Mouse (Mus musculus) brain, embryonic 18.5 days (tissue): ENCODE results near the gene Itgbl1.
"Not testable (repeated sequence)": the region's sequence is repeated elsewhere in the genome, so short reads cannot be mapped to it uniquely, and the experiment has no call there.

ENCODE experiments used
- DNase-seq: peaks from one replicate; pipeline ENCODE4 v3.0.0-alpha.2; 2012; ENCODE audit warnings: low read depth, low spot score

Gene Itgbl1

DNA sequence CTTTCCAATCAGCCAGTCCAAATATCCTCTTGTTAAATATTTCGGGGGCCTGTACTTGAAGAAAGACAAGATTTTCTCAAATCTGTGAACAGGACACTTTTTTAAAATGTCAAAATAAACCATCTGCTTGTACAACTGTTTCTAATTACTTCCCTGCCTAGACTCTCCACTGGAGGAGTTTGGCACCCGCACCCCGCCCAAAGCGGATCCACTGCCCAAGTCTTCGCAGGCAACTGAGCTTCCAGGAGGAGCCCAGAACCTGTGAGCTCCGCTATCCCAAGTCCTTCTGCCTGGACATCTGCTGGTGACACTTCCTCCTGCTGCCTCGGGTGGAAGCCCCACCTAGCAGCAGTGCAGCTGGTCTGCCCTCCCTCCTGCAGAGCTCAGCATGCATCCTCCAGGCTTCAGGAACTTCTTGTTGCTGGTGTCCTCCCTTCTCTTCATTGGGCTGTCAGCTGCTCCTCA is at the start of gene Itgbl1:
Gene Itgbl1, plus strand, starts transcription at position 51 of the 465 bp plus-strand sequence.
- DNase-seq, result peak; percentile 32

DNA sequence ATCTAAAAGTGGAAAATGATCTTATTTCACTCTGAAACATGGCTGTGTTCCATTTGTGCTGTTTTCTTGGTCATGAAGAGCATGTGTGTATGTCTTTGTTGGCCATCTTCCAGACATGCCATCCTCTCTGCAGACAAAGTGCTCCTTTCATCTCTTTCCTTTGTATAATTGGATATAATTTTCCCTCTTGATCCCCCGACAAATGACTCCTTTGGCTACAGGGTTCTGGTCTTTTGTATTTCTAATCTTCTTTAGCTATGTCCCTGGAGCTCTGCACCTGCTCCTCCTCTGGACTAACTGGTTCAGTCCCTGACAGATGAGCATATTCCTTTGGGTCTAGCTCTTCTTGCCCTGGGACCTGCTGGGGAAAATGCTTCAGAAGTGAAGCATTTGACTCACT is 36.8 kb upstream of the Itgbl1 start:
- DNase-seq, result no peak

DNA sequence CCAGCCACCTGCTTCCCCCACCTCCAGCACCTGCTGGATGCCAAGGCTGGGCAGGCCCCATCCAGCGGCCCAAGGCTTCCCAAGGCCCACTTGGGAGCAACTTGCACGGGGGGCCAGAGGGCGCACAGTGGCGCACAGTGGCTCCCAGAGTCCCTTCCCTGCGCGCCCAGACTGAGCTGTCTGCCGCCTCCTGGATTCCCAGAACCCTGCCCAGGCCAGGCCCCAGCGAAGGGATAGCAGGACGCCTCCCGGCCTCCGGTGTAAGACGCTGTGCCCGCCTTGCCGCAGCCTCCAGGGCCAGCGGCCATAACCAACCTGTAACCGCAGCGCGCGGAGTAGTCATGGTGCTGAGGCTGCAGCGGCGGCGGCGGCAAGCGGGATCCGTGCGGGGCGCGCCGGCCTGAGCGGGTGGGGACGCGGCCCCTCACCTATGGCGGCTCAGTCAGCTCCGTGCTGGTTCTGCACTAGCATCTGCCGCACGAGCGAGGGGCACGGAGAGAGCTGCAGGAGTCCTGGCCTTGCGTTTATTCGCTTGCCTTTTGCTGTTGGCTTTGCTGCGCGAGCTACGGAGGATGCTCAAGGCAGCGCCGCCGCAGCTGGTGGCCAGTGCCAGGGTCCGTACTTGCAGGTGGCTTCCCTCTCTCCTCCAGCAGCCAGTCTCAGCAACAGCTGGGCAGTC is 33.1 kb upstream of the Itgbl1 start, which contains the start of gene Nalcn:
Gene Nalcn, minus strand, starts transcription at position 644 of the 679 bp plus-strand sequence.
- DNase-seq, result peak; percentile 28

DNA sequence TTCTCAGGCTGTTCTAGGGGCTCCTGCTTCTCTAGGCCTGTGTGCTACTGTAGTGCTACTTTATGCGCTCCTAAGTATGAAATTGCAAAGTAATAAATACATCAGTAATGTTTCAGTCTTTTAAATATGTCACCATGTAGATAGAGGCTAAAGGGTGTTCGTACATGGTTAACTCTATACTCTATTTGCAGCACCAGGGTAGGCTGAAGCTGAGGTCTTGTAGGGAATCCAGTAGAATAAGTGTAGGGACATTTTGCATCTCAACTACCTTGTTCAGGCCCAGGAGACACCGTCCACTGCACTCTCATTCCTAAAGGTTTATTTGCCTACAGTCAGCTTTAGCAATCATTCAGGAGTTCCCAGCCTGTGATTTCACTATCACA is 32.6 kb upstream of the Itgbl1 start:
- no peak for DNase-seq

DNA sequence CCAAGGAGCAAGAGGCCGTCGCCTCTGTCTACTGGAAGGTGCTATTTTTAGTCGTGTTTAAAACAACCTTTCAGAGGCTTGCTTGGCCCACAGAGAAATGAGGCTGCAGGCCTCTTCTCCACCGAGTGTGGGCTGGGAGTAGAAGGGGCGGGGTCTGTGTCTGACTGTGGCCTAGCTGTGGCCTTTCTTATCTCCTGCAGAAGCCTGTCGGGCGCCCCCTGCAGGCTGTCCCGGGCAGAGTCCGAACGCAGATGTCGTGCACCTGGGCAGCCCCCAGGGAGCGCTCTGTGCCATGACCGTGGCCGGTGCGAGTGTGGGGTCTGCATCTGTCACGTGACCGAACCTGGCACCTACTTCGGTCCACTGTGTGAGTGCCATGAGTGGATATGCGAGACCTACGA is 1.3 kb downstream of the Itgbl1 start:
- DNase-seq, result no peak

DNA sequence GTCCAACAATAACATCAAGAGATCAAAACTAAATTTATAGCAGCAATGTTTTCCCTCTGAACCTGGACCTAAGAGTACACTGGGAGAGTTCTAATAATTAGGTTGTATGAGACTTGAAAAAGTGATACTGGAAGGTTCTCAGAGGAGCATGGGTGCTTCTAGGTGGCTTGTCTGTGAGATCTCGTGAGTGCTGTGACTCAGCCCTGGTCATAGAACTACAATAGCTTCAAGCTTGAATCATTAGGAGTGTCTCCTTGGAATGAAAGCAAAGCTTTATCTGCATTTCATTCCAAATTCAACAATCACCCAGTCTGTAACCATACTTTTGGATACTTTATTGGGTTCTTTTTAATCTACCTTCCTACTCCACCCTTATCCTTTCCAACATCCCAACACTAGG is 2.6 kb downstream of the Itgbl1 start:
- no peak for DNase-seq

DNA sequence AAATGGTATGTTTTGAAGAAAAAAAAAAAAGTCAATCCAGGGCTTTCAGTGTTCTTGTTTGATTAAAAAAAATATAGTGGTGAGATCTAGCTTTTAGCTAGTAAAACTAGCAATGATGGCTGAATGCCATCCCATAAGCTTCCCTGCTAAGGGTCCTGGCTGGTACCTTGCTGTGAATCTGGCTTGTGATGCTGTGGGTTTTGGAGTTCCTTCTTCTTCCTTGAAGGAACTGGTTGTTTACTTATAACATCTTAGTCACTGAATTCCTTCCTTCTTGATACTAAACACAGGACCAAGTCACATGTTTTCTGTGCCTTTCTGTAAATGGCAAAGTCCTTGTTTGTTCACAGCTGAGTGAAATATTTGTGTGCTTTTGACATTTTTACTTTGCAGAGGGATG is 3.4 kb downstream of the Itgbl1 start:
- no peak for DNase-seq

DNA sequence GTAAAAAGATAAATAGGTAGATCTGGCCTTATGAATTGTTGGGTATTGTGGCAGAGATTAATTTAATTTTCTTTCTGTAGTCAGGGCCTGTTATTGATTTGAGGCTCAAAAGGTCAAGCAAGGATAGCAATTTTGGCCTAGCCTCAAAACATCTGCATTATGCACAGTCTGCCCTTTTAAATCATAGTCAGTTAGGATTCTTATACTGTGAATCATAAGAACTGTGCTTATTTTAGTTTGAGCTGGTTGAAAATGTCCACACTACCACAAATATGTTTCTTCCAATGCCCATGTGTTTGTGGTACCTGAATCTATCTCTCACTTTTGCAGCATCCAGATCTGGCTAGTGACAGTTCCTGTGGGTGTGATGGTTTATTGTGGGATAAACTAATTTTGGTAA is 4.7 kb downstream of the Itgbl1 start:
- no peak for DNase-seq

DNA sequence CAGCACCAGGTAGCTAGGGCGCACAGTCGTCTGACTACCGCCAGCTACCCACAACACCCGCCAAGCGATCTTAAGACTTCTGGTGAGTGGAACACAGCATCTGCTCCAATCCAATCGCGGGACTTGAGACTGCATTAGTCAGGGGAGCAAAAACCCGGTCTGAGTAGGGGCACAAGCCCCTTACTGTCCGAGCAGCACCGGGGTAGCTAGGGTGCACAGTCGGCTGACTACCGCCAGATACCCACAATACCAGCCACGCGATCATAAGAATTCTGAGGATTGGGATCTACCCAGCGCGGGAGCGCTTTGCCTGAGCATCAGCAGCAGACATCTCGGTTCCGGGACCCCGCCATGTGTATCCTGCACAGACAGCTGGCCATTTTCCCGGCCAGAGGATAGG is 11.3 kb downstream of the Itgbl1 start:
- DNase-seq, result not testable (repeated sequence)

DNA sequence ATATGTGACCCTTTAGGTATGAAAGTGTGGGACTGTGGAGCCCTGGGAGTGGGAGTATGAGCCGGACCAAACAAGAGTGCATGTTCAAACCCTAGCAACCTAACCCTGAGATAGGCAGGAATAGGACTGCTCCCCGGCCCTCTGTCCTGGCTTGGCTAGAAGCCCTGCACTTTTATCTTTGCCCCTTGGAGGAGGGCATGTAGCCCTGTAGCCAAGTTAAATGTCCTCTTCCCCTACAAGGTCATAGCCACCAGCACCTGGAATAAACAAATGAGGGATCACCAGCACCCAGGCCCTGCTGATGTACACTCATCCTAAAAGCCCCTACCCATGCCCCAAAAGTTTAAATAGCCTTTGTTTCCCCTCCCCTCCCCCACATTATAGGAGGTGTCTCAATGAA is 18.3 kb downstream of the Itgbl1 start:
- no peak for DNase-seq

DNA sequence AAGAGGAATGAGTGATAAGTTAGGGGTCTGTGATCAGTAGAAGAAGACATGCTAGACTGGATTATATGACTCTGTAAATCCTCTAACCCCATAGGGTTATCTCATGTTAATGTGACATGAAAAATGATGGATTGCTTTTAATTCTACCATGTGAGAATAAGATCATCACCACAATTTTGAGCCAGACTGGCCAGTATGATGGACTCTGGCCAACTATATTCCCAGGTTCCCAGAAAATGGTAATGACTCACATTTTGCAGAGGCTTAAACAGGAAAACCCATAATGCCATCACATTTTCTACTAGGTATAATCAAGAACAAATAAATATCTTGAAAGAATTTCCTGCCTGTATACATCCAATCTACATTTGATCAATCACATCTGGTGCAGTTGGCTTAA is 55.0 kb downstream of the Itgbl1 start:
- DNase-seq, result no peak

DNA sequence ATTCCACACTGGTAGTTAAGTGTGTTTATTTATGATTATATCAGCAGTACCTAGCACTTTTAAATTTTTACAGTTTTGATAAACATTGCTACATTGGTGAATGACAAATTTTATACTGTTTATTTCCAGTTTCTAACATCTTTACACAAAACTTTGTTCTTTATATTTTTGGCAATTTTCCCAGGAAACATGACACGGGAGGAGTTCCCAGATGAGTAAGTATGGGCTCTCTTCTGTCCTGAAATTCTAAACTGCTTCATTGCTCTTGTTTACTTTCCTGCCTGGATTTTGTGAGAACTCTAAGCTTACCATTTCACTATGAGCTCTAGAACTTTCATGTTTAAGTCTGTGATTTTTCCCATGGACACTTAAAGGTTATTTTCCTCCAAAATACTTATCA is 82.3 kb downstream of the Itgbl1 start:
- no peak for DNase-seq

DNA sequence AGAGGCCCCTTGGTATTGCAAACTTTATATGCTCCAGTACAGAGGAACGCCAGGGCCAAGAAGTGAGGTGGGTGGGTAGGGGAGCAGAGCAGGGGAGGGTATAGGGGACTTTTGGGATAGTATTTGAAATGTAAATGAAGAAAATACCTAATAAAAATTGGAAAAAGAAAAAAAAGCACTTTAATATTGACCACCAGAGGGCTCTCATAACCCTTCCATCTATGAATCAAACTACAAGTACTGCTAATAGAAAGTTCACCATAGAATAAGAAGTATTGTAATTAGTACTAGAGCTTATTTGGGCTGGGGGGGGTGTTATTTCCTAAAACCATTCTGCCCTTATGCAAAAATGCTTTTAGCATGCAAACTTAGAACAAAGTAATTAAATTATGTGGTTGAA is 91.2 kb downstream of the Itgbl1 start:
- DNase-seq, result no peak

DNA sequence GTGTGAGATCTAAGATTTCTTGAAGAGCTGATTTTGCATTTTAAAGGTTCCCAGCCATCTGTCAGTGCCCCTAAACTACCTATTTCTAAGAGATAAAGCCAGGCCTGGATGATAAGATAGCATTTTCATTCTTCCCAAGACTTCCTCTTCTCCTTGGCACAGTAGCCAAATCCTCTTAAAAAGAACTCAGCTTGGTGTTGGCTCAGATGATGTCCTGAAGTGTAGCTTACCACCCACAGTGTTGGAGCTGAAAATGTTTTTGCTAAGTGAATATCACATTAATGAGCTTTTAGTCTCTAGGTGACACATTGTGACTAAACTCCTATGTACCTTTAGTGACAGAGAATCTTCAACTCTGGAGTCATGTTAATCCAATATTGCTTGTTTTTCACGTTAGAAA is 99.8 kb downstream of the Itgbl1 start:
- DNase-seq, result no peak

DNA sequence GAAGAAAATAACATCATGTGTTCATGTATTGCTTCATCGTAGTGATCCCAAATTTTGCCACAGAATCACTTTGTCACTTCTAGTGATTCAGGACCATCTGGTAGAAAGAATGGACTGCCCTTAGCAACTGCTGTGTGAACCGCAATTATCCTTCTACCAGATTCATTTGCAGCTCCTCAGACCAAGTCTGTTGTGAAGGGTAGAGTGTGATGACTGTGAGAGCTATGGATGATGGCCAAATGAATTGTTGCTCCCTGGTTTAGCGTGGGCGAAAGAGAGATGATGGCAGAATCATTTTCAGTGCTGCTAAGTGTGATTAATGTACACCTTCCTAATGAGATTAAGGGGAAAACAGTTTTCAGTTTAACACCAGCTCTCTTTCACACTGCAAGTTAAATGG is 100.3 kb downstream of the Itgbl1 start:
- DNase-seq, result no peak

DNA sequence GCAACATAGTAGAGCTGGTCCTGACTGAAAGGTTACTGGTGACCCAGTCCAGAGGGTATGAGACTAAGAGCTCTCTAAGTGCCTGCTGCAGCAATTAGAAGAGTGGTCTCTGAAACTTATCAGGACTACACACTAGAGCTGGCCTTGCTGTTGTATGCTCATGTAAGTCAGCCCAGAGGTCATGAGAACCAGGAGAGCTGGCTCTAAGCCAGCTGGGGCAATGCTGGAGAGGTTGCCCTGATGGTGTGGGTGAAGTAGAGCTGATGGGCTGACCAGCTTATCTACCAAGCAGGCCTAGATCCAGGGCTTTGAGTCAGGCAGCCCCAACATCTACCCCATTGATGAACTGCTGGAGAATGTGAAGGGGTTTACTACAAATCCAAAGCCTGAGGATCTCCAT is 142.0 kb downstream of the Itgbl1 start:
- DNase-seq, result no peak

DNA sequence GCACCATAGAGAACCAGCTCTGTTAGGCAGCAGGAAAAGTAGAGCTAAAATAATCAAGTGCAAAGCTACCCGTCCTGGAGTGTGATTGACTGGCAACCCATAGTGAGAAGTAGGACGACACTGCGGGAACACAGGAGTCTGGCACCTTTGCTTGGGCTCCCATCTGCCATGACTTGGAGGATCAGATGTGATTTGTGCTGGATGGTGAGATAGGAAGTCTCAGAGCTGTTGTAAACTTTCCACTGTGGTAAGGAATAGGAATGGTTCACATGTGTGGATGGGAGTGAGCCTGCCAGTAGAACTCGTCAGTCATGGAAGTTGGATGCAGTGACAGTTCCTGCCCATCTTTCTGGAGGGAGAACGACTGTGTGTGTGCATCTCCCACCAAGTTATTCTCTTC is 177.9 kb downstream of the Itgbl1 start:
- DNase-seq, result peak; percentile 39

DNA sequence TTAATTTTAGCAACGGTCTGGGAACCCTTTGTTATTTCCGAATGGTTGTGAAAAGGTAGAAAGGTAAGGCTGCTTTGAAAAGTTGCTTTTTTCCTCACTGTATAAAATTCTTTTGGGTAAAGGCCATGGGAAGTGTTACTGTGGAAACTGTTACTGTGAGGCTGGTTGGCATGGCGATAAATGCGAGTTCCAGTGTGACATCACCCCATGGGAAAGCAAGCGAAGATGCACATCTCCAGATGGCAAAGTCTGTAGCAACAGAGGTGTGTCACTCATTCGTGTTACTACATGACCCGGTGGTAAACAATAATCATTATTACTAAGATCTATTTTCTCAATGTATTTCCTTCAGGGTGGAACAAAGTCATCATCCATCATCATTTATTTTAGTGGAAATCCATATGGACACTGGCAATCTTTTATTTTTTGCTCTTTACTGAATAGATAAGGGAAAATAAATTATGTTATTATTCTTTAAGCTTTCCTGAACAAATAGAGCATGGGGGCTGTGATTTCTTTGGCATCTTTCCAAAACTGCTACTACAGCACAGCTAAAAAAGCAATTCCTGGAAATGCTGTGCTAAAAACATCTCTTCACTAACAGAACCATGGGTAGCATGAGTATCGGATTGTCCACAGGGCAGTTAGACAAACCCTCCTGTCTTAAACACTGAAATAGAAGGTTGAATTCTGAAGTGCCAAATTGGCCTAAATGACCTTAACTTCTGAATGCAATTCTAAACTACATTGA is 184.1 kb downstream of the Itgbl1 start:
- peak; percentile 18 for DNase-seq

DNA sequence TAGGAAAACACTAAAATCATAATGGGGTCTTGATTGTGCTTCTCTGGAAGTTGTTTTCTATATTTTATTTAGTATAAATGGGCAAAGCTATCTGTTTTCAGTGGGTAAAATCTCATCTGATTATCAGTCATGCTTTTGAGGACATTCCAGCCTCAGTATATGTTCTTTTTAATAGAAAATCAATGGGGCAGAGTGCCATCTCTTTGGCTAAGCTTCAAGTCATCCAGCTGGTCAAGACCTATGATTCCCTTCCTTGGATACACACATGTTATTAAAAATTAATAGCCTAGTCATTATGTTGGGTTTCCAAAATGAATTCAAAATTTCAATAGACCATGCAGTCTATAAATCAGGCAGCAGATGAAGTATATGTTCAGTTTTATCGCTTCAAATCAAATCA is 204.8 kb downstream of the Itgbl1 start:
- no peak for DNase-seq

DNA sequence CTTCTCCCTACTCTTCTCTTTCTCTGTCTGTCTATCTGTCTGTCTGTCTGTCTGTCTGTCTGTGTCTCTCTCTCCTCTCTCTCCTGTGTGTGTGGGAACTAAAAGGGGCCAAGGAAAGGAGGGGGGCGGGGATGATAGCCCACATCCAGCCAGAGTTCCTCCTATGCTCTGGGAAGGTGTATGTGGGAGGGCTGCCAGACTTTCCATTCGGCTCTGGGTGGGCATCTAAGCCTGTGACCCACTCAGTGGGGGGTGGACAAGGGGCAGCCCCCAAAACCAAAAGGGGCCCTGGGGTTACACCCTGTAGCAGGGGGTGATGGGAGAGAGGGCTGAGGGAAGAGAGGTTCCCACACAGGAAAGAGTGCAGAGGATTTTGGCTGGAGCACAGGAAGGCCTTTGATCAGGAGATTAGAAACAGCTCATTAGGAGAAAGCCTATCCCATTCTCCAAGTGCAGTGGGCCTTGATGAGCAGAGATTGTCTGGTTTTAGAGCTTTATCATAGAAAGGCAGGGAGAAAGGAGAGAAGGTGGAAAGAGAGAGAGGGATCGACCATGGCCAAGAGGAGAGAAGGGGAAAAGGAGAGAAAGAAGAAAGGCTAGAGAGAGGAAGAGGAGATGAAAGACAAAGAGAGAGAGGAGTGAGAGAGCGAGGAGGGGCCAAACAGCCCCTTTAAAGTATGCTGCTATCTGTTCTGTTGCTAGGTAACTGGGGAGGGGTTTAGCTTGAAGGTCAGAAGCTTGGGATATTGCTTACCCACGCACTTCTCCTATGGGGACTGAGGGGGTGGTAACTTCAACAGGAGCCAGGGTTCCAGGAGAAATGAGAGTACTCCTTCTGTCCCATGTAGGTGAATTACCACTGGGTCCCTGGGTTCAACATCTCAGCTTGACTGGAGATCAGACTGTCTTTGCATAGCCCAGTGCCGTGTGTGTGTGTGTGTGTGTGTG is 206.3 kb downstream of the Itgbl1 start:
- DNase-seq, result no peak

DNA sequence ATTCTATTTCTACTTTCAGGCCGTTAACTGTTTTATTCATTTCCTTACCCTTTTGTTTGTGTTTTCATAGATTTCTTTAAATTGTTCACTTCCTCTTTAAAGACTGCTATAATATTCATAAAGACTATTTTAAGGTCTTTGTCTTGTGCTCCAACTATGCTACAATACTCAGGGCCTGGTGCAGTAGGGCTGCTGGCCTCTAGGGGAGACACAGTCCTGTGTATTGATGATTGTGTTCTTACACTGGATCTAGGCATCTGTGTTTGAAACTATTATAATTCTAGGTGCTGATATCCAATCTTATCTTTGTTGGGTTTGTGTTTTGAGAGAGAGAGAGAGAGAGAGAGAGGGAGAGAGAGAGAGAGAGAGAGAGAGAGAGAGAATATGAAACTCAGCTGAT is 268.1 kb downstream of the Itgbl1 start:
- DNase-seq, result no peak

DNA sequence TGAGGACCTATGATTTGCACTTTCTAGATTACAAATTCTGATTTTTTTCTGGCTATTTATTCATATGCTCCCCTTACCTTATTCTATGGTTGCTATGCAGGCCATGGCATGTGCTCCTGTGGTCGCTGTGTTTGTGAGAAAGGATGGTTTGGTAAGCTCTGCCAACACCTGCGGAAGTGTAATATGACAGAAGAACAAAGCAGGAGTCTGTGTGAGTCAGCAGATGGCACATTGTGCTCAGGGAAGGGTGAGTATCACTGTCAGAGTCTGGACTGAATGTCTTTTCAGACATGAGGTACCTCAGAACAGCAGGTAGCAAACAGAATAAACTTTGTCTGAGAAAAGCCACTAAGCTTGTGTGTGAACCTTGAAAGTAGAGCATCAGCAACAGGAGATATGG is 306.8 kb downstream of the Itgbl1 start:
- DNase-seq, result no peak
